Mouse (Mus musculus) liver, adult 2 months (tissue): ENCODE data around the gene Wnt5a. TPM values are rescaled to one million over a fixed set of nuclear protein-coding genes. Genes with fewer than 3 reads are reported as not detected.

ENCODE experiments used
- DNase-seq: peaks from one replicate; pipeline ENCODE4 v3.0.0-alpha.2; 2011; ENCODE audit warnings: low read depth, low spot score; ENCODE audit errors: extremely low read depth
- H3K27ac ChIP-seq: fragments of 200-500 bp; replicated peaks from 2 replicates; pipeline ENCODE4 v1.5.1; 2012; ENCODE audit warnings: low read depth, mild to moderate bottlenecking, control low read depth, inconsistent platforms, low read length; ENCODE audit not compliant: insufficient read depth
- H3K27me3 ChIP-seq: fragments of 200-500 bp; 2 replicates; pipeline ENCODE4 v1.6.1; 2012; ENCODE audit warnings: mild to moderate bottlenecking, moderate library complexity, low read length, inconsistent platforms; ENCODE audit not compliant: control insufficient read depth, insufficient read depth
- H3K36me3 ChIP-seq: fragments of 200-500 bp; 2 replicates; pipeline ENCODE4 v1.6.1; 2012; ENCODE audit warnings: low read length, inconsistent platforms; ENCODE audit not compliant: control insufficient read depth, insufficient read depth
- H3K4me1 ChIP-seq: fragments of 200-500 bp; 2 replicates; pipeline ENCODE4 v1.6.1; 2011; ENCODE audit warnings: low read length; ENCODE audit not compliant: control insufficient read depth, insufficient read depth
- H3K4me3 ChIP-seq: fragments of 200-500 bp; 2 replicates; pipeline ENCODE4 v1.5.1; 2011; ENCODE audit warnings: low read depth, mild to moderate bottlenecking, control low read depth, low read length, moderate library complexity; ENCODE audit not compliant: insufficient read depth
- H3K79me2 ChIP-seq: fragments of 200-500 bp; 2 replicates; pipeline ENCODE4 v1.6.1; 2012; ENCODE audit warnings: inconsistent platforms, mild to moderate bottlenecking, low read length, moderate library complexity; ENCODE audit not compliant: control insufficient read depth, insufficient read depth
- H3K9ac ChIP-seq: fragments of 200-500 bp; 2 replicates; pipeline ENCODE4 v1.6.1; 2012; ENCODE audit warnings: low read depth, mild to moderate bottlenecking, control low read depth, inconsistent platforms, low read length
- CTCF ChIP-seq: fragments of 200-500 bp; IDR thresholded peaks from 2 replicates; pipeline ENCODE4 v1.5.1; 2011; ENCODE audit warnings: low read depth, low read length, control low read depth
- POLR2A ChIP-seq: fragments of 200-500 bp; IDR thresholded peaks from 2 replicates; pipeline ENCODE4 v1.6.1; 2011; ENCODE audit warnings: low read length, control low read depth; ENCODE audit not compliant: insufficient read depth; ENCODE audit errors: extremely low read depth
- WGBS: fragments of 180-500 bp; shearing (Covaris S2); methylation state at CpG from one replicate; pipeline ENCODE4 v1.1.7; 2018; 5-methylcytosine and 5-hydroxymethylcytosine counted together
- polyA plus RNA-seq: library from polyadenylated mRNA; depleted of rRNA; stranded (reverse); fragments of >200 nt; gene quantifications from 2 replicates; pipeline ENCODE4 v1.2.3, GENCODE M21; 2012; rRNA removed
- total RNA-seq: library from RNA; depleted of rRNA; stranded (reverse); fragments of >200 nt; gene quantifications from 2 replicates; pipeline ENCODE4 v1.2.3, GENCODE M21; 2014; rRNA removed

Wnt5a gene
- total RNA-seq (0.40 and 0.46 TPM in 2 replicates), polyA plus RNA-seq (1.5 and 3.5 TPM in 2 replicates)

- no peaks in the 10 kb centered on the region for H3K79me2 ChIP-seq
- peak within 1 kb of the TSS; percentile 43 for H3K4me3 ChIP-seq
- H3K4me1 ChIP-seq = no peaks in the 10 kb centered on the region
- no peak within 1 kb of the TSS for H3K27ac ChIP-seq
- peak; percentile 31 for DNase-seq
- H3K9ac ChIP-seq = peak within 1 kb of the TSS; percentile 53
- no peaks in the 10 kb centered on the region for H3K36me3 ChIP-seq
- 0 out of 2 replicates have a peak, but pooled peaks cover 3% of the 10 kb centered on the region for H3K27me3 ChIP-seq
- TF ChIP-seq POLR2A (no peak), CTCF (no peak)
- WGBS = 2% methylated on average over 53 of the region's 53 CpGs
These were observed at the start of gene Wnt5a for GRCm38 (mm10) chr14:28504101-28505050. Gene Wnt5a, plus strand, starts transcription at chr14:28504750.

DNA sequence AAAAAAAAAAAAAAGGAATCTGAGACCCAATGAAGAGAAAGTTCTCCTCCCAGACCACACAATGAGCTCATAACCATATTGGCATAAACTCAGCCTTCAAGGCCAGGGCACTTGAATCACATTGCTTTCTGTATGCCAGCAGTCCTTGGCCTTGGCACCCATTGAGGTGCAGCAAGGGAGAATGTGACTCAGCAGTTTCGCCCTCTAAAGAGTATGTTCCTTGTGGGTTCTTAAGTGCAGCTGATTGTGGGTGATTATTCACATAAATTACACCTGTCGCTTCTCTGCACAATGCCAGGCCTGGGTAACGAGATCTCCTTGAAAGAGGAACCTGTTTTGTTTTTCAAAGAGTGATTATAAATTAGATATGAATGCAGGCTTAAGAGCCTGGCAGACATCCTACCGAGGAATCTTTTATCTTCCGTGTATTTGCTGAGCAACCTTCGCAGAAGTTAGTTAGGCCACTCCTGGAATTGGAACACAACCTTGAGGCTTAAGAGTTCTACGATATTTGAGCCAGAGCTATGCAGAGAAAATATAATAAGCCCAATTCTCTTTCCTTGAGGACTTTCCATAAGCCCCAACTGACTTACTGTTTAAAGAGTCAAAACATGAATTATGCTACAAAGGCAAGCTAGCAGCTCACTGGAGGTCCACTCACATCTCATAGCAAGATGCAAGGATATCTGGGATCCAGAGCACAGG, 48.0 kb upstream of the Wnt5a start:
- H3K9ac ChIP-seq = no peak overlapping the region
- H3K36me3 ChIP-seq = no peaks in the 10 kb centered on the region
- H3K27me3 ChIP-seq = no peaks in the 10 kb centered on the region
- no peak overlapping the region for H3K4me3 ChIP-seq
- DNase-seq = peak; percentile 31
- H3K79me2 ChIP-seq = no peaks in the 10 kb centered on the region
- H3K27ac ChIP-seq = no peak overlapping the region
- 86% methylated on average over 7 of the region's 7 CpGs for WGBS
- H3K4me1 ChIP-seq = no peaks in the 10 kb centered on the region
- TF ChIP-seq CTCF = no peak
- TF ChIP-seq POLR2A = no peak

GRCm38 (mm10) chr14:28457428-28457827, 47.1 kb upstream of the Wnt5a start:
- Histone ChIP-seq H3K27ac (no peak overlapping the region), H3K79me2 (no peaks in the 10 kb centered on the region), H3K4me3 (no peak overlapping the region), H3K9ac (no peak overlapping the region), H3K36me3 (no peaks in the 10 kb centered on the region), H3K27me3 (no peaks in the 10 kb centered on the region), H3K4me1 (no peaks in the 10 kb centered on the region)
- 84% methylated on average over 3 of the region's 3 CpGs for WGBS
- DNase-seq = no peak
- no peak for TF ChIP-seq POLR2A
- TF ChIP-seq CTCF = no peak

GRCm38 (mm10) chr14:28467956-28468355, 36.6 kb upstream of the Wnt5a start:
- H3K79me2 ChIP-seq = no peaks in the 10 kb centered on the region
- WGBS = 79% methylated on average over 5 of the region's 5 CpGs
- H3K4me3 ChIP-seq = no peak overlapping the region
- H3K27me3 ChIP-seq = no peaks in the 10 kb centered on the region
- TF ChIP-seq POLR2A (no peak), CTCF (no peak)
- H3K4me1 ChIP-seq = no peaks in the 10 kb centered on the region
- no peak overlapping the region for H3K27ac ChIP-seq
- no peak for DNase-seq
- no peak overlapping the region for H3K9ac ChIP-seq
- H3K36me3 ChIP-seq = no peaks in the 10 kb centered on the region

- Histone ChIP-seq H3K79me2 (no peaks in the 10 kb centered on the region), H3K9ac (no peak overlapping the region), H3K36me3 (no peaks in the 10 kb centered on the region), H3K4me3 (no peak overlapping the region), H3K27me3 (no peaks in the 10 kb centered on the region), H3K4me1 (no peaks in the 10 kb centered on the region), H3K27ac (no peak overlapping the region)
- TF ChIP-seq CTCF = no peak
- no peak for TF ChIP-seq POLR2A
- DNase-seq = no peak
- 72% methylated on average over 4 of the region's 4 CpGs for WGBS
These were observed 34.9 kb upstream of the Wnt5a start for GRCm38 (mm10) chr14:28469696-28470095.

DNA sequence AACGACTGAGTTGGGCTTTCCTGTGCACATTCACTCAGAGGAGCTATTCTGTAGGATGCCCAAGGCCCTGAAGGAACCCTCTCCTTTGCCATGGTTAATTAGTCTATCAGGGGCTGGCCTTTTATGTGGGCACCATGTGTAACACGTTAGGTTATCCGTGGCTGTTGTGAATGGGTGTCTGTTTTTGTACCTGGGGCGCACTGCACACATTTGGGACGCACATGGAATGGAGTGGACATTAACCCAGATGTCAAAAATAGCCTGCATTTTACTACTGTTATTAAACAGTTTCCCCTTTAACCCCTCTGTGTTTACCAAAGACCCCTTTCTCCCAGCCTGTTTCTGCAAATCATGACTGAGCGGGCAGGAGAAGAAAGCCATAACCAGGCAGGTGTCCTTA, 34.3 kb upstream of the Wnt5a start:
- no peak for DNase-seq
- no peaks in the 10 kb centered on the region for H3K4me1 ChIP-seq
- WGBS = 88% methylated on average over 6 of the region's 6 CpGs
- no peaks in the 10 kb centered on the region for H3K79me2 ChIP-seq
- TF ChIP-seq POLR2A (no peak), CTCF (no peak)
- H3K27ac ChIP-seq = no peak overlapping the region
- H3K27me3 ChIP-seq = no peaks in the 10 kb centered on the region
- H3K36me3 ChIP-seq = no peaks in the 10 kb centered on the region
- no peak overlapping the region for H3K9ac ChIP-seq
- H3K4me3 ChIP-seq = no peak overlapping the region
